Mouse (Mus musculus) forebrain, embryonic 15.5 days (tissue): ENCODE data around the gene Siglecf. TPM values are rescaled to one million over a fixed set of nuclear protein-coding genes. Genes with fewer than 3 reads are reported as not detected.

Source experiments
- ATAC-seq: fragments of 200-750 bp; cut with Nextera tagmentation; replicated peaks from 2 replicates; pipeline ENCODE4 v1.8.0; 2017; ENCODE audit warnings: mild to moderate bottlenecking, moderate TSS enrichment, moderate library complexity
- H3K27ac ChIP-seq: fragments of 300-500 bp; sonication (generic); replicated peaks from 2 replicates; pipeline ENCODE4 v1.5.1; 2015; ENCODE audit warnings: mild to moderate bottlenecking, inconsistent platforms
- H3K27me3 ChIP-seq: fragments of 300-500 bp; sonication (generic); 2 replicates; pipeline ENCODE4 v1.6.1; 2015; ENCODE audit warnings: inconsistent platforms
- H3K36me3 ChIP-seq: fragments of 300-500 bp; sonication (generic); 2 replicates; pipeline ENCODE4 v1.6.1; 2015; ENCODE audit warnings: mild to moderate bottlenecking, inconsistent platforms
- H3K4me1 ChIP-seq: fragments of 300-500 bp; sonication (generic); 2 replicates; pipeline ENCODE4 v1.6.1; 2015; ENCODE audit warnings: inconsistent platforms
- H3K4me2 ChIP-seq: fragments of 300-500 bp; sonication (generic); replicated peaks from 2 replicates; pipeline ENCODE4 v1.6.1; 2015; ENCODE audit warnings: mild to moderate bottlenecking, inconsistent platforms
- H3K4me3 ChIP-seq: fragments of 300-500 bp; sonication (generic); 2 replicates; pipeline ENCODE4 v1.5.1; 2015; ENCODE audit warnings: mild to moderate bottlenecking, inconsistent platforms
- H3K9ac ChIP-seq: fragments of 300-500 bp; sonication (generic); replicated peaks from 2 replicates; pipeline ENCODE4 v1.6.1; 2015; ENCODE audit warnings: mild to moderate bottlenecking, inconsistent platforms
- H3K9me3 ChIP-seq: fragments of 300-500 bp; sonication (generic); 2 replicates; pipeline ENCODE4 v1.6.1; 2016; ENCODE audit warnings: inconsistent platforms
- WGBS: fragments of 180-500 bp; shearing (Covaris S2); methylation state at CpG from one replicate; pipeline ENCODE4 v1.1.7; 2015; ENCODE audit warnings: mixed read lengths; 5-methylcytosine and 5-hydroxymethylcytosine counted together
- polyA plus RNA-seq: library from polyadenylated mRNA; unstranded; fragments of >200 nt; fragmentation: Nextera tagmentation; extraction: Ambion mirVana; gene quantifications from 2 replicates; pipeline ENCODE4 v1.2.1, GENCODE M21; 2015

The Siglecf gene
- polyA plus RNA-seq, 1 experiment from 2014 or later: 0.09 TPM

DNA sequence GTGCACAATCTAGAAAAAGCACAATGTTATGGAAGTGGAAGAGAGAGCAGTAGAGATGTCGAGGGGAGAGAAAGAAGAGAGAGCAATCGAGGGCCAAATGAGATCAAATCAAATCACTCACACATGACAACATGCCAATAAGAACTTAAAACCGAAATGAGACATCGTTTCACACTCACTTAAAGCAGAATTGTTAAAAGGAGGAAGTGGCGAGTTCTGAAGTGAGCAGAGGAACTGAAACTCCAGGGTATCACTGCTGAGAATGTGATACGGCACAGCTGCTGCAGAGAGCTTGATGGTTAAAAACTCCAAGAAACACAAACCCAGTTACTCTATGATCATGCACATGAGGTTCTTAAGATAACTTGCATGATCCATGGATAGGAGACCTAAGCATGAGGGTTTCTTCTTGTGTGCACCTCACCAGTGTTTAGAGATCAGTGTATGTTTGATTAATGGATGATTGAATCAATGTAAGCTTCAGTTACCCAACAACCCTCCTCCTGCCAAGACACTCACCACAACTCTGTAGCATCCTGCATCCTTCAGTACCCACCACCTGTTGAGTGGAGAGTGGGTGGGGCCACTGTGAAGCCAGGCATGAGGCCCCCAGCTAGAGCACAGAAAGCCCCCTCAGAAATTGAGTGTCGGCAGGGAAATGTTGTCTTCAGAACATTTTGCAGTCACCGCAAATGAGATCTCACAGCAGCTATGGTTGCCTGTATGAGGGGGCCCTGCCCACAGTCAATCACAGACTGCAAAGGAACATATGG lies 41.4 kb downstream of the Siglecf start:
- Histone ChIP-seq H3K27me3 (no peaks in the 10 kb centered on the region), H3K36me3 (no peaks in the 10 kb centered on the region), H3K4me1 (no peaks in the 10 kb centered on the region), H3K9me3 (no peaks in the 10 kb centered on the region), H3K4me2 (no peak overlapping the region), H3K27ac (no peak overlapping the region), H3K4me3 (no peak overlapping the region), H3K9ac (no peak overlapping the region)
- 86% methylated on average over 8 of the region's 8 CpGs for WGBS
- no peak for ATAC-seq

- 90% methylated on average over 2 of the region's 2 CpGs for WGBS
- H3K27ac ChIP-seq: no peak overlapping the region
- ATAC-seq: no peak
- H3K4me1 ChIP-seq: no peaks in the 10 kb centered on the region
- no peak overlapping the region for H3K4me3 ChIP-seq
- H3K27me3 ChIP-seq: no peaks in the 10 kb centered on the region
- H3K9ac ChIP-seq: no peak overlapping the region
- H3K4me2 ChIP-seq: no peak overlapping the region
- H3K9me3 ChIP-seq: no peaks in the 10 kb centered on the region
- H3K36me3 ChIP-seq: no peaks in the 10 kb centered on the region
Measured at GRCm38 (mm10) chr7:43399501-43399900, 48.4 kb downstream of the Siglecf start.

DNA sequence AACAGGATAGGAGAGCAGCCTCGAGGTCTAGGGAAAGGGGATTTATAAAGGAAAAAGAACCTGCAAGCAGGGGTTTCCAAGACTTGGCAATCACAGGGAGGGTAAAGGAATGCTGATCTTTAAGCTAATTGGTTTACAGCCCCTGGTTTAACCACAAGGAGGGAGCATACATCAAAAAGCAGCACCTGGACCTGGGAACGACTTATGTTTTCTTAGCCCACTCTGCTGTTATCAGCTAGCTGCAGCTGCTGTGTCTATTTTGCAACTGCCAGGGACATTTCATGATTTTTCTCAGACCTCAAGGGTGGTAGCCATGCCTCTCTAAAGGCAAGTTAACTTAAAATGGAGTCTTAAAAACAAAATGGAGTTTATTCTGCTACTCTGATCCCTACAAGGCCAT lies 51.6 kb downstream of the Siglecf start:
- no peak overlapping the region for H3K27ac ChIP-seq
- no peaks in the 10 kb centered on the region for H3K4me1 ChIP-seq
- H3K9ac ChIP-seq: no peak overlapping the region
- no peak for ATAC-seq
- H3K27me3 ChIP-seq: no peaks in the 10 kb centered on the region
- H3K9me3 ChIP-seq: no peaks in the 10 kb centered on the region
- no peaks in the 10 kb centered on the region for H3K36me3 ChIP-seq
- no peak overlapping the region for H3K4me3 ChIP-seq
- no peak overlapping the region for H3K4me2 ChIP-seq
- 53% methylated on average over 2 of the region's 2 CpGs for WGBS

- Histone ChIP-seq H3K4me1 (no peaks in the 10 kb centered on the region), H3K27me3 (no peaks in the 10 kb centered on the region), H3K4me3 (no peak overlapping the region), H3K27ac (no peak overlapping the region), H3K9me3 (no peaks in the 10 kb centered on the region), H3K4me2 (no peak overlapping the region), H3K9ac (no peak overlapping the region), H3K36me3 (no peaks in the 10 kb centered on the region)
- ATAC-seq: no peak
- WGBS: 89% methylated on average over 3 of the region's 3 CpGs
Measured at GRCm38 (mm10) chr7:43407573-43407972, 56.4 kb downstream of the Siglecf start.

DNA sequence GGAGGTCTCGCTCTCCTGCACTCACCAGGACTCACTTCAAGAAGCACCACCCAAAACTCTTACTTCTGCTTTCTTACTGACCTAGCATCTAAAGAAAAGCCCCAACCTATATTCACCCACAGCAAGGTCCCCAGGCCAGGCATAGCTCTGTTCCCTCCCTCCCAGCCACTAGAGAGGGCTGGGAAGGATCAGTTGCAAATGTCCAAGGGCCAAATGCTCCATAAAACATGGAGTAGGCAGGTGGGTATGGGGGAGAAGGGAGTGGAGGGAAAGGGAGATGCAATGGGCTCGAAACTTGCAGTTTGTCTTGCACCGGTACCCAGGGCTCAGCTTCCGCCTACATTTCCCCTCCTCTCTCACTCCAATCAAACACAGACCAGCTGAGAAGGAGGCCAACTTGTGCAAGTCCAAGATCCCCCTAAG lies 57.0 kb downstream of the Siglecf start, which contains the start of gene Siglecg:
Gene Siglecg, plus strand, starts transcription at position 74 of the 423 bp plus-strand sequence.
- H3K4me2 ChIP-seq: no peak within 1 kb of the TSS
- no peaks in the 10 kb centered on the region for H3K36me3 ChIP-seq
- H3K4me3 ChIP-seq: no peak within 1 kb of the TSS
- H3K27ac ChIP-seq: no peak within 1 kb of the TSS
- no peak for ATAC-seq
- H3K9me3 ChIP-seq: no peaks in the 10 kb centered on the region
- no peaks in the 10 kb centered on the region for H3K4me1 ChIP-seq
- WGBS: 84% methylated on average over 4 of the region's 4 CpGs
- no peaks in the 10 kb centered on the region for H3K27me3 ChIP-seq
- no peak within 1 kb of the TSS for H3K9ac ChIP-seq

GRCm38 (mm10) chr7:43409084-43409483 lies 57.9 kb downstream of the Siglecf start:
- ATAC-seq: no peak
- Histone ChIP-seq H3K9ac (no peak overlapping the region), H3K9me3 (no peaks in the 10 kb centered on the region), H3K4me1 (no peaks in the 10 kb centered on the region), H3K4me2 (no peak overlapping the region), H3K27me3 (no peaks in the 10 kb centered on the region), H3K4me3 (no peak overlapping the region), H3K27ac (no peak overlapping the region), H3K36me3 (no peaks in the 10 kb centered on the region)
- 85% methylated on average over 3 of the region's 3 CpGs for WGBS

Other genes with a start within 250 kb of the Siglecf start
- gene Zfp936, start 237.1 kb upstream of the Siglecf start, polyA plus RNA-seq: not detected in 2 replicates
- 19.0 and 21.5 TPM in 2 replicates for gene Zfp715, start 38.0 kb upstream of the Siglecf start, polyA plus RNA-seq
- not detected in 2 replicates for gene Siglecg, start 56.9 kb downstream of the Siglecf start, polyA plus RNA-seq
- gene Lim2, start 76.3 kb downstream of the Siglecf start, polyA plus RNA-seq: not detected in 2 replicates
- gene Nkg7, start 85.7 kb downstream of the Siglecf start, polyA plus RNA-seq: not detected in 2 replicates
- not detected in 2 replicates for gene Cldnd2, start 89.4 kb downstream of the Siglecf start, polyA plus RNA-seq
- 131 and 136 TPM in 2 replicates for gene Etfb, start 92.7 kb downstream of the Siglecf start, polyA plus RNA-seq
- gene Gm45233, start 92.8 kb downstream of the Siglecf start, polyA plus RNA-seq: not detected in 2 replicates
- 7.8 and 8.3 TPM in 2 replicates for gene Vsig10l, start 111.8 kb downstream of the Siglecf start, polyA plus RNA-seq
- gene Iglon5, start 138.7 kb downstream of the Siglecf start, polyA plus RNA-seq: 4.8 and 4.9 TPM in 2 replicates
- gene 4931406B18Rik, start 154.6 kb downstream of the Siglecf start, polyA plus RNA-seq: not detected in 2 replicates
- 0.88 and 1.0 TPM in 2 replicates for gene Cd33, start 193.1 kb downstream of the Siglecf start, polyA plus RNA-seq
- gene Zfp658, start 210.9 kb downstream of the Siglecf start, polyA plus RNA-seq: 11.3 and 11.5 TPM in 2 replicates
- 15.8 and 17.9 TPM in 2 replicates for gene Zfp719, start 228.3 kb downstream of the Siglecf start, polyA plus RNA-seq